8 mouse cellular contexts compared by ENCODE assay signal in genomic region chr12:28699656-28700055, GRCm38 (mm10). TPM values are rescaled to one million over a fixed set of nuclear protein-coding genes. Genes with fewer than 3 reads are reported as not detected.
A peak's percentile ranks its signal among the peaks of the same experiment; 100 is the strongest.
DNase-seq lines count a peak whose midpoint lies in the region; ATAC-seq lines count a peak whose summit lies in the region.

No protein-coding gene starts in this region.

- H3K4me2 ChIP-seq in forebrain, embryonic 15.5 days (replicated peaks): no peak overlapping the region
- no peak overlapping the region for H3K4me2 ChIP-seq in hindbrain, embryonic 12.5 days (replicated peaks)

- H3K27me3 ChIP-seq in forebrain, embryonic 15.5 days: no peaks in the 10 kb centered on the region
- H3K27me3 ChIP-seq in hindbrain, embryonic 12.5 days: no peaks in the 10 kb centered on the region

- DNase-seq in heart, adult 11 months: peak; percentile 92
- DNase-seq in heart, postnatal 25 days (ENCODE audit: low spot score): no peak
- peak; percentile 82 to 87 for DNase-seq in cerebellum, adult 18-20 months
- DNase-seq in left cerebral cortex, adult 11 months (ENCODE audit: low spot score): peak; percentile 83
- peak; percentile 75 for DNase-seq in mesoderm, embryonic 11.5 days (ENCODE audit: low read depth, low spot score)
- peak; percentile 68 for DNase-seq in right cerebral cortex, postnatal 25 days

- peaks cover 40% of the 10 kb centered on the region for H3K4me1 ChIP-seq in forebrain, embryonic 15.5 days
- H3K4me1 ChIP-seq in hindbrain, embryonic 12.5 days: peaks cover 15% of the 10 kb centered on the region

- 6% methylated on average over 6 of the region's 6 CpGs for WGBS in forebrain, embryonic 15.5 days
- WGBS in hindbrain, embryonic 12.5 days: 4% methylated on average over 6 of the region's 6 CpGs

- no peak overlapping the region for H3K4me3 ChIP-seq in forebrain, embryonic 15.5 days
- no peak overlapping the region for H3K4me3 ChIP-seq in hindbrain, embryonic 12.5 days

- peak; percentile 49; the same call in 1 of the 2 replicates for ATAC-seq in forebrain, embryonic 15.5 days (replicated peaks)
- ATAC-seq in hindbrain, embryonic 12.5 days (ENCODE audit: low FRiP score): 0 out of 2 replicates have a peak, but pooled peaks have one; percentile 49

- peak overlapping the region; percentile 94 for H3K27ac ChIP-seq in forebrain, embryonic 15.5 days (replicated peaks)
- H3K27ac ChIP-seq in hindbrain, embryonic 12.5 days: peak overlapping the region; percentile 78; the same call in 1 of the 2 replicates

- no peaks in the 10 kb centered on the region; the same call in 1 of the 2 replicates for H3K36me3 ChIP-seq in forebrain, embryonic 15.5 days
- H3K36me3 ChIP-seq in hindbrain, embryonic 12.5 days: peaks cover 10% of the 10 kb centered on the region; the same call in 1 of the 2 replicates

- H3K9me3 ChIP-seq in forebrain, embryonic 15.5 days: no peaks in the 10 kb centered on the region
- H3K9me3 ChIP-seq in hindbrain, embryonic 12.5 days (replicated peaks): no peaks in the 10 kb centered on the region

- H3K9ac ChIP-seq in forebrain, embryonic 15.5 days (replicated peaks): no peak overlapping the region
- H3K9ac ChIP-seq in hindbrain, embryonic 12.5 days: no peak overlapping the region

- intact Hi-C loops in heart, postnatal 25 days (cut with DNase I): loop anchor here (2.0 to 10.0 kb wide), 3 partner anchors 111 to 435 kb away; no protein-coding TSS in a partner anchor

RNA-seq across cellular contexts. Expression of gene Adi1, which starts 24.6 kb away (rescaled TPM):
- total RNA-seq in heart, postnatal 25 days (2021): 10 to 100 TPM; 41.0 to 43.8 TPM
- polyA plus RNA-seq in forebrain, embryonic 15.5 days (2015; fragmentation: Nextera tagmentation; extraction: Ambion mirVana): 39.8 and 41.7 TPM in 2 replicates
- polyA plus RNA-seq in hindbrain, embryonic 12.5 days (2016; fragmentation: Nextera tagmentation; extraction: Ambion mirVana): 40.3 and 46.3 TPM in 2 replicates

RNA-seq across cellular contexts. Expression of gene Rnaseh1, which starts 50.3 kb away (rescaled TPM):
- 1 to 10 TPM; 7.1 to 8.2 TPM for total RNA-seq in heart, postnatal 25 days (2021)
- 29.8 and 31.0 TPM in 2 replicates for polyA plus RNA-seq in forebrain, embryonic 15.5 days (2015; fragmentation: Nextera tagmentation; extraction: Ambion mirVana)
- 26.7 and 31.5 TPM in 2 replicates for polyA plus RNA-seq in hindbrain, embryonic 12.5 days (2016; fragmentation: Nextera tagmentation; extraction: Ambion mirVana)

RNA-seq across cellular contexts. Expression of gene Trappc12, which starts 50.6 kb away (rescaled TPM):
- 10 to 100 TPM; 19.4 to 21.5 TPM for total RNA-seq in heart, postnatal 25 days (2021)
- polyA plus RNA-seq in forebrain, embryonic 15.5 days (2015; fragmentation: Nextera tagmentation; extraction: Ambion mirVana): 43.7 and 45.0 TPM in 2 replicates
- 42.1 and 43.2 TPM in 2 replicates for polyA plus RNA-seq in hindbrain, embryonic 12.5 days (2016; fragmentation: Nextera tagmentation; extraction: Ambion mirVana)

RNA-seq across cellular contexts. Expression of gene Eipr1, which starts 51.9 kb away (rescaled TPM):
- total RNA-seq in heart, postnatal 25 days (2021): 1 to 10 TPM; 8.5 to 9.4 TPM
- polyA plus RNA-seq in forebrain, embryonic 15.5 days (2015; fragmentation: Nextera tagmentation; extraction: Ambion mirVana): 75.2 and 76.8 TPM in 2 replicates
- 48.9 and 49.6 TPM in 2 replicates for polyA plus RNA-seq in hindbrain, embryonic 12.5 days (2016; fragmentation: Nextera tagmentation; extraction: Ambion mirVana)
